Mouse (Mus musculus): Measurements from ENCODE around the gene Ppp3ca.

- no peak for TF ChIP-seq CTCF (IDR thresholded peaks at IDR 0.05; ENCODE audit: low read depth)
- TF ChIP-seq EP300 (IDR thresholded peaks at IDR 0.05; ENCODE audit: low read depth) = no peak
Observed at GRCm38 (mm10) chr3:136650966-136651365, 19.0 kb upstream of the Ppp3ca start.

Measured in liver, postnatal 0 days (tissue).